Mouse (Mus musculus) lung, postnatal 14 days (tissue): ENCODE results near the gene Ltb.
A peak's percentile ranks its signal among the peaks of the same experiment; 100 is the strongest.

ENCODE experiments used
- DNase-seq: peaks from one replicate; pipeline ENCODE4 v3.0.0; 2021

The Ltb gene

DNA sequence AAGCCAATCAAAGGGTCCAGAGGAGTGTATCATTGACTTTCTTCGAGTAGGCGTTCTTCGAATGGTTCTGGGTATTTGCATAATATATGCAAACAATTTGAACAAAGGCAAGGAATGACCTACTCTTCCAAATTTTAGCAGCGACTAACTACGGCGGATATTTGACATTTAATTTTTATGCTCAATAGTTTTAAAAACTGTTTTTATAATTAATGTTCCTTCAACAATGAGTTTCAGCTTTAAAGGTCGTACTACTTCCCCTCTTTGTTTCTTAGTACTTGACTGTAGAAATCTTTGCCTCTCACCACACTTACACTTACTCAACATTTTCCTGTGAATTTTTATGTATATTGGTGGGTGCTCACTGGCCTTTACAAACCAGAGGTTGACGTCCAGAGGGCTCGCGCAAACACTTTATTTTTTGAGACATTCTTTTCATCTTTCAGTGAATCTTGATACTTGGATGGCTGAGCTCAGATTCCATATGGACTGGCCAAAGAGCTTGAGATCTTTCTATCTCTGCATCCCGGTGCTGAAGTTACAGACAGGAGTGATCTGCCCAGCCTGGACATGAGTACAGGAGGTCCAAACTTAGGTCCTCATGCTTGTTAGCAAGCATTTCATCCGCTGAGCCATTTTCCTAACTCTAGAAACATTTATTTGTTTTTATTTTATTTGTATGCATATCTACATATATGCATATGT lies 28.6 kb upstream of the Ltb start:
- DNase-seq, result no peak

DNA sequence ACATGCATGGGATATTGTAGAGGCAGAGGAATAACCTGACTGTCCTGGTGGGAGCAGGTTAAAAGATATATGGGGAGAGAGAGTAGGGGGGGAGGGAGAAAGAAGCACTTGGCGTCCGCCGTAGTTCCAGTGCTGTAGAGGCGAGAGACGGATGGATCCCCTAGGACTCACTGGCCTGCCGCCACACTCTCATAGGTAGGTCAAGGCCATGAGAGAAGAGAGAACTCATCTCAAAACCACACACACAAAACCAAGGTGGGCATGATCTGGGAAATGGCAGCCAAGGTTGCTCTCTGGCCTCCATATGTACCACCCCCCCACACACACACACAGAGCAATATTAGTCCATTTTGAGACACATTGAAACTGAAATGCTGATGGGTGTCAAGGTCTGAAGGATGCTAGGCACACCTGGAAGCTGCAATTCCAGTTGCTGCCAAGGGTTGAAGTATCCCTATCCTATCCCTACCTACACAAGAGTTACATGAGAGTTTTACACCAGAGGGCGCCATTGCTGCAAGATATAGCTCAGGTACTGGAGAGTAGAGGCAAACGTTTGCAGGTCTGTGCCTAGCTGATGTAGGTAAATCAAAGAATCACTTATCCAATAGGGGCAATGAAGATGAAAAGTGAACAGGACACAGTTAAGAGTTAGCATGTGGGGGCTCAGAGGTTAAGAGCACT lies 27.7 kb upstream of the Ltb start:
- peak; percentile 80 for DNase-seq

DNA sequence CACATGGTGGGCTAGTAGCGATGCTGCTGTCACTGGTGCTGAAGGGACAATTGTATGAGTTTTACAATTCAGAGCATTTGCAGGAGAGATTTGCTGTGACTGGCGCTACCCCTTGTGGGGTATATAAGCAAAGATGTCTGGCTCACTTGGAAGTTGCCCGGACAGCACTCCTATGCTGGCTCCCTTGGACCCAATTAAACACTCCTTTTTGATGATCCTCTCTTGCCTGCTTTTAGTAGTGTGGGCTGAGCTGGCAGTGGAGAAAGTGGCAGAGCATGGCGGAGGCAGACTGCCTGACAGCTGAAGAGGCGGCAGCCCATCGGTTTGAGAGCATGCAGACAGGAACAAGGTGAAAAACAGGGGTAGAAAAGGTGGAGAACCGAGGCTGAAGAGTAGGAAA lies 26.4 kb upstream of the Ltb start:
- DNase-seq, result no peak

DNA sequence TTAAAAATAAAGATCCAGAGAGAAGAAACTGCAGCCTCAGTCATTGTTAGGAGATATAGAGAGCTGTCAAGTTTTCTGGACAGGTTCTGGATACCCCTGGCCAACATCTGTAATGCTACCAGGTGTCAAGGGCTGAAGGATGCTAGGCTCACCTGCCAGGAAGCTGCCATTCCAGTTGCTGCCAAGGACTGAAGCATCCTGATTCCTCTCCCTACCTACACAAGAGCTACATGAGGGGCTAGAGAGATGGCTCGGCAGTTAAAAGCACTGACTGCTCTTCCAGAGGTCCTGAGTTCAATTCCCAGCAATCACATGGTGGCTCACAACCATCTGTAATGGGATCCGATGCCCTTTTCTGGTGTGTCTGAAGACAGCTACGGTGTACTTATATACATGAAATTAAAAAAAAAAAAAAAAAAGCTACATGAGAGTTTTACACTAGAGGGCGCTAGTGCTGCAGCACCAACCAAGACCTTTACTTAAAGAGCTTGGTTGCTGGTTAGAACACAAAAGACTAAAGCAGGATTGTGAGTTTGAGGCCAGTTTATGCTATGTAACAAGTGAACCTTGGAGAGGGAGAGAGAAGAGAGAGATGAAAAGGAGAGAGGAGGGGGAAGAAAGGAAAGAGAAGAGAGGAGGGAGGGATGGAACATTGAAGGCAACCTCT lies 25.6 kb upstream of the Ltb start:
- peak; percentile 45 for DNase-seq

DNA sequence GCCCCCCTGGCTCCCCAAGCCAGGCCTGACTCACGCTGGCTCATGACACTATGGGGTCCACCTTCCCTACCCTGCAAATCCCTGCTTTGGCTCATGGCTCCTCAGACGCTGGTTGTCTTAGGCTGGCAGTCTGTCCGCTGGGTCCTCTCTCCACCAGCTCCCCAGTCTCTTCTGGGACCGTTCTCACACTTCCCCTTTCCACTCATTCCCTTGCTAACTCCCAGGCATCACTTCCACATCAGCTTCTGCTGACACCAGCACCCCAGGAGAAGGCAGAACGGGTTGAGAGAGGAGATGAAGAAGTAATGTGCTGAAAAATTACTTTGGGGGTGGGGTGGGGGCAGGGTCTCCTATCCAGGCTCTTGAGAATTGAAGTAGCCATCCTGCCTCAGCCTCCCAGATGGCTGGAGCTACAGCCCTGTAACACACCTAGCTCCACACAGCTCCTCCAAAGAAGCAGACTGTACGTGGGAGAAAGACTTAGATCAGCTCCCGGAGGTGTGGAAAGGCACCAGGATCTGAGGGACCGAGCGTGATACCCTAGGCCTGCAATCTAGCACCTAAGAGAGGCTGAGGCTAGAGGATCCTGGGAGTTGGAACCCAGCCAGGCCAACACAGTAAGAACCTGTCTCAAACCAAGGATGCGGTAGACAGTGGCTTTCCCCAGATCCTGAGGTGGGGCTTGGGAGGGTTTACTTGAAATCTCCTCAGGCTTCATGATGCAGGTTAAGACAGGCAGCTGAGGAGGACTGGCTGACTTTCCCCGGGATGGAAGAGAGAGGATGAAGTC lies 21.6 kb upstream of the Ltb start:
- no peak for DNase-seq

DNA sequence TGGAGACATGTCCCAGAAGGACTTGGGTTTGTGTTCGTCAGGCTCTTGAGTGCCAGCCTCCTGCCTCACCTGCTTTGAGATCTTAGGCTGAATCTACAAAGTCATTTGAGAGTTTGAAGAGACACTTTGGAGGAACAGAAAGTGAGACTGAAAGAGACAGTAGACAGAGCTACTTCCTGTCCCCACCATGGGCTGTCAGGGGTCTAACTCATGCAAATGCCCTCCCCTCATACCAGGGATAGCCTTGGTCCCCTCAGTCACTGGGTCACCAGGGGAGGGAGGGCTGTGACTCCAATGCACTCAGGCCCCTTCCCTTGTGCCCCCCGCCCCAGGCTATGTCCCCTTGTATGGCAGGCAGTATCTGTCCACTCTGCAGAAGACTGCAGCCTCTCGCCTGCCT lies 20.9 kb upstream of the Ltb start:
- no peak for DNase-seq

DNA sequence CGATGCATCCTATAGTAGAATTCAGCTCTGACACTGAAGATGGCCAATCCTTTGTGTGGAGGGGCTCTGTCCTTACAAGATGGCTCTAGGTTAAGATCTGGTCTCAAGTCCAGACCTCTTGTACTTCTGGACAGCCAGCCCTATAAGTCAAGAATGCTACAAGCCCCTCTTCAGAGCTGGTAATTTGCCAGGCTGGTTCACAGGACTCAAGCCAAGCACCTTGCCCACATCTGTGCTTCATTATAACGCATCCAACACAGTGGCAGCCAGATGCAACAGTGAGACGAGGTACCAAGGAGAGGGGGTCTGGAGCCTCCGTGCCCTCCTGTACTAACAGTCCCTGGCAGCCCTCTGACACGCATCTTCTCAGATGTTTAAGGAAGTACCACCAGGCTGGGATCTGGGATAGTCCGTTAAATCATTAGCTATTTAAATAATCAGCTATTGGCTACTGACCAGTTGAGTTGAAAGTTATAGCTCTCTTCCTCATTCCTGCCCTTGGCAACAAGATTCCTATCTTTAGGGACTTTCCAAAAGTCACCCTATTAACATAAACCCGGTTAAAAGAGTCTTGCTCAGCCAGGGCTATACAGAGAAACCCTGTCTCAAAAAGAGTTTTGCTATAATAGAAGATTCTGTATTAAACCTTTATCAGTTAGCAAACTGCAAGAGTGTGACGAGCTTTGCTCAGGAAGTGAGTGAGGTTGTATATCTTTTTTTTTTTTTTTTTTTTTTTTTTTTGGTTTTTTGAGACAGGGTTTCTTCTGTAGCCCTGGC lies 19.9 kb upstream of the Ltb start:
- no peak for DNase-seq

DNA sequence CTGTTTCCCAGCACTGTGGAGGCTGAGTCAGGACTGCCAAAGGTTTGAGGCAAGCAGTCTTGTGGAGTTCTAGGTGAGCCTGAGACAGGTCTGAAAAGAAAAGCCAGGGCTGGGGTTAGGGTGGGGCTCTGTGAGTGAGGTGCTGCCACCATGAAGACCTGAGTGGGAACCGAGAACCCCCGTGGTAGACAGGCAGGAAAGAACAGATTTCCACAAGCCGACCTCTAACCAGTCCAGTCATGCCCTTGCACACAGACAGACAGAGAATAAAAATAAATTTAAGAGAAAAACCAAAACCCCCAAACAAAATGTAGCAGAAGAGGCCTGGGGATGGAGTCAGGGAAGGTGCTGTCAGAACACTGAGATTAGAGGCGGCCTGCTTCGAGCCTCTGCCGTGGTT lies 18.9 kb upstream of the Ltb start:
- no peak for DNase-seq

DNA sequence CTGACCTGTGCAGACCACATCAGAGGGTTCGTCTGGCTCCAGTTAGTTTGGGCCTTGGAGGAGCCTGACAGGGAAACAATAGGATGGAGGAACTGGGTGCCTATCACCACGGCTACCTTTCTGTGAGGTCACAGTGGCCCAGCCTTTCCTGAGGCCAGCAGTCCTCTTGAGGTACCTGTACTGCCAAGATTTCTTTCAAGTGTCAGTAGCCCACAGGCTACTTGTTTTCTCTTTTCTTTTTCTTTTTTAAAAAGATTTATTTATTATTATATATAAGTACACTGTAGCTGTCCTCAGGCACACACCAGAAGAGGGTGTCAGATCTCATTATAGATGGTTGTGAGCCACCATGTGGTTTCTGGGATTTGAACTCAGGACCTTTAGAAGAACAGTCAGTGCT lies 18.3 kb upstream of the Ltb start, which contains the start of gene Aif1:
Gene Aif1, minus strand, starts transcription at position 101 of the 400 bp plus-strand sequence.
- no peak for DNase-seq

DNA sequence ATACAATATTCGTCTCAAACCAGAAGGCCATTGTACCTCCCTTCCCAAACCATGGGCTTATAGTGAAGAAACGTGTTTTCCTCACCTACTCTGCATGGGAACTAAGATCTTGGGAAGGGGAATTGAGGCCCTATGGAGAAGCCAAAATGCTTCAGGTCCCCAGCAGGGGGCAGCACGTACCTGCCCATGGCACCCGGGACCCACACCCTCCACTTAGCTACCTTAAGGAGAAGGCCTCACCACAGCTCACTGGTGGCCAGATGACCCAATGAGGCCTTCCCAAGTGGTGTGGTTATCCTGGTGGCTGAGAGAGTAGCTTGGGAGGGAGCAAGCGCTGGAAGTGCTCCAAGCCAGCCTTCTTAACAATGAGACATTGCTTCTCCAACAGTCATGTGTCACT lies 15.7 kb upstream of the Ltb start:
- DNase-seq, result peak; percentile 84

DNA sequence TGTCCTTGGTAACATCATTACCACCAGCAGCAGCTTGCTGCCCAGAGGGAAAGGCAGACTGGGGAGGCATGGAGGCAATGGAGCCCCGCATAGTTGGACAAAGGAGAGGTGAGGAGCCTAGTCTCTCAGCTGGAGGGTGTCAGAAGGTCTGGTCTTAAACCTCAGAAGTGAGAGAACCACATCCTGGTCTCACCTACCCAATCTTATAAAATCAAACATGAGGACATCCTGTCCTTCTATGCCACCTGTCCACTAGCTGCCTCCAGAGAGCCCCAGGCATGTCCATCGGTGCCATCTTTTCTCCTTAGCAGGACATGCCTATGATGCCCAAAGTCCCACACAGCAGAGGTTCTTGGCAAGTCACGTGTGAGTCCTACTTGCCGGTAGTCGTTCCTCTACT lies 14.1 kb upstream of the Ltb start:
- DNase-seq, result no peak

DNA sequence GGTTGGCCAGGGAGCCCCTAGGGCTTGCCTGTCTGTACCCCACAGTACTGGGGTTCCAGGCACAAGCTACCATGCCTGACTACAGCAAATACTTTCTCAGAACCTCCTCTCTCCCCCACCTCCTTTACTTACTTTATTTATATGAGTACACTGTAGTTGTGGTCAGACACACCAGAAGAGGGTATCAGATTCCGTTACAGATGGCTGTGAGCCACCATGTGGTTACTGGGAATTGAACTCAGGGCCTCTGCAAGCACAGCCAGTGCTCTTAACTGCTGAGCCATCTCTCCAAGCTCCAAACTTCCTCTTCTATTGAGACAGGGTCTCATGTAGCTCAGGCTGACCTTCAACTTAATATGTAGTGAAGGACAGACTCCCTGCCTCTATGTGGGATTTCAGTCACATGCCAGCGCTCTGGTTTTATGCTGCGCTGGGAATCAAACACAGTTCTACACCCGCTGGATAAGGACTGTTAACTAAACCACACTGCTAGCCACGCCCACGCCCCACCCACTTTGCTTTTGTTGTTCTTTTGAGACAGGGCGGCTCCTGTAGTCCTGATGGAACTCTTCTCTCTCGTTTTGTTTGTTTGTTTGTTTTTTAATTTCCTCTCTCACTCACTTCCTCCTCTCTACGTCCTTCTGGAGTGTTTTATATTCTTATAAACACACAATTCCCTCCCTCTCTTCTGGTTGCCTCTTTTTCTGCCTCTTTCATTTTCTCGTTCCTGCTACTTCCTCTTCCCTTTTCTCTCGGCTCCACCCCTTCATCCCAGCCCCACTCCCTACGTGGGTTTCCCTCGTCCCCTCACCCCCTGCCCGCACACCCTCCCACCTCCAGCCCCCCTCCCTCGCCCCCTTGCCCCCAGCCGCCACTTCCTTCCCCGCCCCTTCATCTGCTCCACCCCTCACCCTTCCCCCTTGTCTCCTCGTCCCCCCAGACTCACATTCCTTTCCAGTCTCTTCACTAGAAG lies 8.3 kb upstream of the Ltb start:
- peak; percentile 84 for DNase-seq

DNA sequence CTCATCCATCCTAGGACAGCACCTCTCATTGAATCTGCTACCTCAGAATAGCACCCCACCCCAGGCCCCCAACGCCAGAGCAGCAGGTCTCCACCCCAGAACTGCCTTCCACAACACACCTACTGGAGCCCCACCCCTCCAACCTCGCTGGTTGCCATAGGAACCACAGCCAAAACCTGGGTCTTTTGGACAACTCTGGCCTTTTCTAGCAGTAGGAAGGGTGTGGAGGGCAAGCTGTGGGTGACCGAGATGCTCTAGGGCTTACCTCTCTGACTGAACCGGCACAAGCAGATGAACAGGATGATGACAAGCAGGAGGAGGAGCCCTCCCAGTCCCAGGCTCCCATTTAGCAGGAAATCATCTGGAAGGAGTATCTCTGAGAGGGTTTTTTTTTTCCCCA lies 7.6 kb upstream of the Ltb start:
- DNase-seq, result peak; percentile 51

DNA sequence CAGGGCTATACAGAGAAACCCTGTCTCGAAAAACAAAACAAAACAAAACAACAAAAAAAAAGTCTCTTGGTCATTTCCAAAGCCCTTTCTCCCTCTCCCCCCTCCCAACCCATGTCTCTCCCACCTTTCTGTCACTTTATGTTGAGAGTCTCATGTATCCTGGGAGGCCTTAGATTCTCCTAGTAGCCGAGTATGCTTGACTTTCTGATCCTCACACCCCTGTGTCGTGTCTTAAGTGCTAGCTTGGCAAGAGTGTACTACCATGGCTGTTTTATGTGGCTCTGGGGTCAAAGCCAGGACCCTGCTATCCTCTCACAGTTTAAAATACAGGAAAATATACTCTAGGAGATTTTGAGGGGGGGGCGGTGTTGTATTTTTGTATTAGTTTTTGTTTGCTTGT lies 6.9 kb upstream of the Ltb start:
- DNase-seq, result no peak

DNA sequence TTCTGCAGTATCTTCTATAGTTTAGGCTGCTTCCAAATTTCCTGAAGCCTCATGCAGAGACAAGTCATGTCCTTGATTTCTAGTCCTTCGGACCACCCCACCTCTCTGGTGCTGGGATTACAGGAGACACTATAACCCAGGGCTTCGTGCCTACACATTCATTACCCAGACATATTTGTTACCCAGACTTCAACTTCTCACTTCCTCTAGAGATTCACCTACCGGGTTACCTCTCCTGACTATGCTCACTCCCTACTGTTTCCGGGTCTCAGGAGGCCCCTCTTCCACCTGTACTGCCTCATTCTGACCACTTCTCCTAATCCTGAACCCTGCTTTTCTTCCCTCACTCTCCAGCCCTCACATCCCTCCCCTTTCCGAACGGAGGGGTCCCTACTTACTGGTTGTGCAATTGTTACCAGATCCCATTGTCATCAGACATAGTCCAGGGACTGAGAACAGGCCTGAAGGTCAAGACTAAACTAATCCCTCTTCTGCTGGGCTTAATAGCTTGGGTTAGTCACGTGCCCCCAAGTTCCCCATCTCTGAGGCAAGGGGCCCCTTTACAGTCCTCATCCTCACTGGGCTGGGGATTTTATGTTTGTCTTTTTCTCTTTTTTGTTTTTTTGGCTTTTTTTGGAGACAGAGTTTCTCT lies 6.2 kb upstream of the Ltb start, which contains the start of gene Lst1:
Gene Lst1, minus strand, starts transcription at position 481 of the 652 bp plus-strand sequence.
- no peak for DNase-seq

DNA sequence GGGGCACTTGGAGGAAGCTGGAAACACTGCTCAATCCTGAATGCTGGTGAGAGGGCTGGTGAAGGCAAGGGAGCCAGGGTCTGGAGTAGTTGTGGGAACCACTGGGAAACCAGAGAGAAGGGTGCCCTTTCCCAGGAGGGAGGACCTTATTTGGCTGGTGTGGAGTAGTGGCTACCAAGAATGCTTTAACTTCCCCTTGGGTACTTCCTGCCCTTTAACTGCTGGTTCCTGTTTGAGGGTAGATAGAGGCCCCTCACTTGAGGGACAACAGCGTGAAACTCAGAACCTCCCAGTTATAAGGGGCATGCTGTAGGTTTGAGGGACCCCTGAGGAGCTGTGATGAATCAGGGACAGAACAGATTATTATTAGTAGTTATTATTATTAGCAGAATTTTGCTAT lies 5.1 kb upstream of the Ltb start:
- DNase-seq, result no peak

DNA sequence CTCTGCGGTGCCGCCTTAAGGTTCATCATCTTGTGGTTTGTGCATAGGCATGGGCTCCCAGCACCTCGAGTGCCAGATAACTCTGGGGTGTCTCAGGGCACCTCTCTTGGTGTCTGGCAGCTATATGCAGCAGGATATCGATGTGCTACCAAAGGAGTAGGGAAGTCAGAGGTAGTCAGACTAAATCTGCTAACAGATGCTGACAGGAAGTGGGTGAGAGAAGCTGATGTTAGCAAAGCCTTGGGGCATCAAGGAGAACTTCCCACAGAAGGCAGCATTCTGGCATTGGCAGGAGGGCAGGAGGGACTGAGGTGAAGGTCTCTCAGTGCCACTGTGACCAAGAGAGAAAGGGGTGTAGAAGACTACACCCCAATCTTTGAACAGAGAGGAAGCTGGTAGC lies 4.1 kb upstream of the Ltb start:
- DNase-seq, result no peak

DNA sequence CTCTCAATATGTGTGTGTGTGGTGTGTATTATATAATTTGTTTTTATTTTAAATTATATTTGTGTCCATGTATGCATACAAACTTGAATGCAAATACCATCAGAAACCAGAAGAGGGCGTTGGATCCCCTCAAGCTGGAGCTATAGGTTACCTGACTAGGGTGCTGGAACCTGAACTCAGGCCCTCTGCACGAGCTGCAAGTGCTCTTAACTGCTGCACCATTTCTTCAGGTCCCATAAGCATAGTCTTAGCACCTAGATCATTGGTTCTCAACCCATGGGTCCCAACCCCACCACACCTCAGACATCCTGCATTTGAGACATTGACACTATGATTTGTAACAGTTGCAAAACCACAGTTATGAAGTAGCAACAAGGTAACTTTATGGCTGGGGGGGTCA lies 2.5 kb upstream of the Ltb start:
- no peak for DNase-seq

DNA sequence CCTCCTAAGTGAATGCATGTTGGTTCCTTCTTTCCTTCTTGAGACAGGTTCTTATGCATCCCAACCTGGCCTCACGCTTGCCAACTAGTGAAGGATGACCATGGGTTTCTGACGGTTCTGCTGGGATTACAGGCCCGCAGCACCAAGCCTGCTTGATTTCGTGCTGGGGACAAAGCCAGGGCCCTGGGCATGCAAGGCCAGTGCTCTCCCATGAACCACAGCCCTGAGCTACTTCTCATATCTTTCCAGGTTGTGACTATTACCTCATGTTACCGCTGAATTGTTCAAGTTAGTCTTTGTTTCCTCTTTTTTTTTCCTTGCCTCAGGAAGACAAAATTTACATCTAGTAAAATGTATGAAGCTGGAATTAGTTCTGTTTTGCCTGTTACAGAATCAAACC lies 1.3 kb upstream of the Ltb start:
- no peak for DNase-seq

DNA sequence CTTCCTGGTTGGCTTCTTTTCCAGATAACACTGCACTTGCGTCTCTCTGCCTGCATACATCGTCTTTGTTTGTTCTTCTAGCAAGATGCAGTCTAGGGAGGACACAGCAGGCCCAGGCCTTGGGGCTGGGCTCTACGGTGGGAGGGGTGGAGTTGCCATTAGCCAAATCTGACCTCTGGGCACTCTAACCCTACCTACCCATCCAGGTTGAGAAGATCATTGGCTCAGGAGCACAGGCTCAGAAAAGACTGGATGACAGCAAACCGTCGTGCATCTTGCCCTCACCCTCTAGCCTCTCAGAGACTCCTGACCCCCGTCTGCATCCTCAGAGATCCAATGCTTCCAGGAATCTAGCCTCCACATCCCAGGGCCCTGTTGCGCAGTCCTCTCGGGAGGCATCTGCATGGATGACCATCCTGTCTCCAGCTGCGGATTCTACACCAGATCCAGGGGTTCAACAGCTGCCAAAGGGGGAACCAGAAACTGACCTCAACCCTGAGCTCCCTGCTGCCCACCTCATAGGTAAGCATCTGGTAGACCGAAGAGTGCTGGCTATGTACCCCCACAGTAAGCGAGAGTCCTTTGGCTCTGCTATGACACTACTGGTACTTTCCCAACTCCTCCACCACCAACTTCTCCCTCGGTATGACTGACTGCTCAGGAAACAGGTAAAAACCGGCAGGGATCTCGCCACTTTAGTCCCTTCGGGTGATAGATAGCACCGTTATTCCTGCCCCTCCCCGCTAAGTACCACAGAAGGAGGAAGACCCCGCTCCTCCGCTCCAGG lies 798 bp downstream of the Ltb start:
- no peak for DNase-seq
